Mouse (Mus musculus) ovary, adult 10 weeks (tissue): ENCODE data around the gene Fastkd1. TPM values are rescaled to one million over a fixed set of nuclear protein-coding genes. Genes with fewer than 3 reads are reported as not detected.

Experiments
- polyA plus RNA-seq: library from polyadenylated mRNA; stranded (reverse); fragments of 350-450 nt; fragmentation: Illumina TruSeq; extraction: RNeasy Lipid Tissue Mini Kit (QIAGEN cat#74804); gene quantifications from one replicate; pipeline ENCODE4 v1.2.3, GENCODE M21; 2014

Gene Fastkd1
- 43.0 TPM for polyA plus RNA-seq

DNA sequence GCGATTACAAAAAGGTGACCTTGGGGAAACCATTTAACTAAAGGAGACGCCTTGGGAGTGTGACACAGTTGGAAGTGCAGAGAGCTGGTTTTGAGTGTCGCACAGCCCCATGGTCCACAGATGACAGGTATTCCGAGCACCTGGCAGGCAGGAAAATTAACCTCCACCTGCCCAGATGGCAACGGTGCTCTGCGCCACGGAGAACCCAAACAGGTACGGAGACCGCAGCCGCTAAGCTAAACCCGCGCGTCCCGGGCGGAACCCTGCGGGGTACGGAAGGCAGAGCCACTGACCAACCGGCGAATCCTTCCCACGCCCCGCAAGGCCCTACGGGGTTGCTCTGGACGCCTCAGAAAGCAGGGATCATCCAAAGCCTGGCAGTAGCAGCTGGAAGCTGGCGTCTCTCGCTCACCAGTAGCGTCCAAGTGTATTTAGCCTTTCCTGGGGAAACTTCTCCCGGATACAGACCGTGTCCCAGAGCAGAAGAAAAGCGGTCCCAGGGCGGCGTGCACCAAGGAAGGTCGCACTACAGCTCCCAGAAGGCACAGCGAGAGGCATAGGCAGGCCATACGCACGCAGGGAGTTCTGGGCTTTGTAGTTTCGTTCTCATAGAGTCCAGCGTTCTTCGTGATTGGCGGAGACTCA lies at the start of gene Fastkd1:
Gene Fastkd1, minus strand, starts transcription at position 536 of the 645 bp plus-strand sequence.

DNA sequence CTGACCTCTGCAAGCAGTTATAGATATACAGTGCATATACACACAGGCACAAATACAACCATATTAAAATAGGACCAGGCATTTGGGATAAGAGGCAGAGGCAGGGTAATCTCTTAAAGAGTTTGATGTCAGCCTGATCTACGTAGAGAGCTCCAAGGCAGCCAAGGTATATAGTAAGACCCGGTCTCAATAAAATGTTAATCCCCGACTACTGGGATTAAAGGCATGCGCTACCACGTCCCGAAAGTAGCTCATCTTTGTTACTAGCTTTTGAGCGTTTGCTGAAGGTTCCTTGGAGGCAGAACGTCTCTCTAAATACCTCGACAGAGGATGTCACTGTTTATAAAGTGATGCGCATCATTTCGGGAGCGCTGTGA lies 8.9 kb upstream of the Fastkd1 start, which contains the start of gene Ppig:
Gene Ppig, plus strand, starts transcription at position 273 of the 377 bp plus-strand sequence.

GRCm38 (mm10) chr2:69669853-69670252 lies 43.5 kb downstream of the Fastkd1 start, which contains the start of gene Klhl41:
Gene Klhl41 (plus strand): TSS chr2:69670120.

DNA sequence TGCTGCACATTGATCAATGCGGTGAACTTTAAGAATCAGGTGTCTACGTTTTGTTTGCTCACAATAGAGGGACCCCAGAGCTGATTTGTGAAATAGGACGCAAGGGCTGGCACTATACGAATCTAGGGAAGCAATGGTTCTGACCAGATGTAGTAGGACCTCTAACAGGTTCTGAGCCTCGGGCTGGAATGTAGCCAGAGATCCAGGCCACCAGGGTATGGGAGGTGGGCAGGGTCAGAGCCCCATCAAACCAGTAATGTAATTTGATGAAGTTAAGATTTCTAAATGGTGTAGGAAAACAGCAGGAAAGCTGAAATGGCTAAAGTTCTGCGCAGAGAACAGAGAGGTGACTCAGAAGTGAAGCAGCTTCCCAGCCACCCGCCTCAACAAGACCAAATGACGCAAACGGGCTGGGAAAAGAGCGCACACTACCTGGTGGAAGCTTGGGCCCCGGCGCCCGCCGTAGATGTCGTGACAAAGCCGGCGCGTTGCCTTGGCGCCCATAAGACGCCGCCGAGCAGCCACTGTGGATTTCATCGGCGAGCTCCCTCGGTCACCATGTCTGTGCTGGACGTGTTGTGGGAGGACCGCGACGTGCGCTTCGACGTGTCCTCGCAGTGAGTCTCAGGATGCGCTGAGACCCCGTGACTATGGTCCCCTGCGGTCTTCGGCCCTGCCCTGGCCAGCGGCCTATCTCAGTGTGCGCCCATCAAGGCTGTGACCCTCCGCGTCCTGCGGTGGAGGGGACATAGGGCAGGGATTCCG lies 66.4 kb downstream of the Fastkd1 start, which contains the start of gene Bbs5:
Gene Bbs5, plus strand, starts transcription at position 446 of the 765 bp plus-strand sequence.

Other genes with a start within 250 kb of the Fastkd1 start
- gene Lrp2, start 127.5 kb downstream of the Fastkd1 start, polyA plus RNA-seq, result 0.77 TPM
- gene Bbs5, start 66.3 kb downstream of the Fastkd1 start, polyA plus RNA-seq, result 30.1 TPM
- gene Klhl41, start 43.4 kb downstream of the Fastkd1 start, polyA plus RNA-seq, result 0.23 TPM
- gene Ppig, start 9.0 kb upstream of the Fastkd1 start, polyA plus RNA-seq, result 332 TPM
- 14.0 TPM for gene Ccdc173, start 76.1 kb upstream of the Fastkd1 start, polyA plus RNA-seq
- gene Phospho2, start 76.1 kb upstream of the Fastkd1 start, polyA plus RNA-seq, result 84.5 TPM
- 230 TPM for gene Klhl23, start 108.4 kb upstream of the Fastkd1 start, polyA plus RNA-seq
- gene Ssb, start 148.0 kb upstream of the Fastkd1 start, polyA plus RNA-seq, result 1,183 TPM
- gene Mettl5, start 172.1 kb upstream of the Fastkd1 start, polyA plus RNA-seq, result 58.0 TPM
- gene Ubr3, start 183.7 kb upstream of the Fastkd1 start, polyA plus RNA-seq, result 88.7 TPM